Mouse (Mus musculus): ENCODE data around the gene Setd5. TPM values are rescaled to one million over a fixed set of nuclear protein-coding genes. Genes with fewer than 3 reads are reported as not detected.

Gene Setd5
- polyA plus RNA-seq, 2 experiments: 90.2 to 93.8 TPM

- no peak for TF ChIP-seq POLR2A (IDR thresholded peaks at IDR 0.05; ENCODE audit: borderline replicate concordance, extremely low read depth, insufficient read depth, insufficient read length)
- Histone ChIP-seq H3K9ac (ENCODE audit: low read depth, low read length, severe bottlenecking) (no peak overlapping the region), H3K4me1 (ENCODE audit: control insufficient read depth, insufficient read depth, low read length) (no peaks in the 10 kb centered on the region), H3K27ac (replicated peaks; ENCODE audit: low read depth, low read length) (no peak overlapping the region), H3K4me3 (replicated peaks; ENCODE audit: low read length) (no peak overlapping the region), H3K4me2 (replicated peaks; ENCODE audit: low read depth, low read length, severe bottlenecking) (no peak overlapping the region), H3K9me3 (ENCODE audit: control insufficient read depth, low read length) (no peaks in the 10 kb centered on the region), H3K36me3 (ENCODE audit: control insufficient read depth, insufficient read depth, low read length) (peaks cover 80% of the 10 kb centered on the region), H3K27me3 (ENCODE audit: control insufficient read depth, insufficient read depth, low read length) (no peaks in the 10 kb centered on the region)
- DNase-seq (ENCODE audit: low spot score) (no peak), ATAC-seq (ENCODE audit: low FRiP score, low read depth) (no peak)
- WGBS: 97% methylated on average over 8 of the region's 8 CpGs
These were observed 76.9 kb downstream of the Setd5 start for GRCm38 (mm10) chr6:113154071-113154470.

DNA sequence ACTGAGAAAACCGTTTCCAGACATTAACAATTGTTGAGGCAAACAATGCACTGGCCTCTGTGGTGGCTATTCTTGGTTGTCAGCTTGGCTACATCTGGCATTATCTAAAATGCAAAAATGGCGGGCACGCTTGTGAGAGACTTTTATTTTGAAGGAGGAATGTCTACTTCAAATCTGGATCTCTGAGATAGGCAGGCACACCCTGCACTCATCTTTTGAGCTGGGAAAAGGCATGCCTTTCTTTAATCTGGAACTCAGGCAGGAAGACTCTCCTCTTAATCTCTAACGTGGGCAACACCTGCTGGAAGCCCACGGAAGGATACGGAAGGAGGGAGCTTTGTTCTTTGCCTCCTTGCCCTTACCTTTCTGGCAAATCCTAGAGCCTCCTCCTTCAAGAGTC lies 77.7 kb downstream of the Setd5 start:
- H3K4me3 ChIP-seq (replicated peaks; ENCODE audit: low read length): no peak overlapping the region
- ATAC-seq (ENCODE audit: low FRiP score, low read depth): no peak
- H3K9ac ChIP-seq (ENCODE audit: low read depth, low read length, severe bottlenecking): no peak overlapping the region
- peaks cover 72% of the 10 kb centered on the region for H3K36me3 ChIP-seq (ENCODE audit: control insufficient read depth, insufficient read depth, low read length)
- no peak overlapping the region for H3K27ac ChIP-seq (replicated peaks; ENCODE audit: low read depth, low read length)
- H3K4me2 ChIP-seq (replicated peaks; ENCODE audit: low read depth, low read length, severe bottlenecking): no peak overlapping the region
- H3K9me3 ChIP-seq (ENCODE audit: control insufficient read depth, low read length): no peaks in the 10 kb centered on the region
- no peak for TF ChIP-seq POLR2A (IDR thresholded peaks at IDR 0.05; ENCODE audit: borderline replicate concordance, extremely low read depth, insufficient read depth, insufficient read length)
- no peaks in the 10 kb centered on the region for H3K27me3 ChIP-seq (ENCODE audit: control insufficient read depth, insufficient read depth, low read length)
- 86% methylated on average over 6 of the region's 6 CpGs for WGBS
- no peaks in the 10 kb centered on the region for H3K4me1 ChIP-seq (ENCODE audit: control insufficient read depth, insufficient read depth, low read length)
- no peak for DNase-seq (ENCODE audit: low spot score)

GRCm38 (mm10) chr6:113156064-113156463 lies 78.9 kb downstream of the Setd5 start:
- Histone ChIP-seq H3K36me3 (ENCODE audit: control insufficient read depth, insufficient read depth, low read length) (peaks cover 60% of the 10 kb centered on the region), H3K9ac (ENCODE audit: low read depth, low read length, severe bottlenecking) (no peak overlapping the region)

DNA sequence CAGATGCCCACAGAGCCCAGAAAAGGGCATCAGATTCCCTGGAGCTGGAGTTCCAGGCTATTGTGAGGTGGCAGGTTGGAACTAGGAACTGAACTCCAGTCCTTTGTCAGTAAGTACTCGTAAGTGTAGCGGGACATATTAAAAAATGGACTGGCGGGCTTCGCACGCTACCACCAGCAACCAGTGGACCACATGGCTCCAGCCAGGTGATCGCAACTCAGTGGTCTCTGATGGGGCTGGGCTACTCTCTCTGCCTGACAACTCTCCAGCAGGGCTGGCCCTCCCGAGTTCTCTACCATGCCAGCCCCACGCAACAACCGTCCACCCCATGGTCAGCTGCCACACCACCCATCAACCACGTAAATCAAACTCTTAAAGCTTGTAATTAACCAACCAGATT lies 82.9 kb downstream of the Setd5 start:
- H3K9ac ChIP-seq (ENCODE audit: low read depth, low read length, severe bottlenecking): no peak overlapping the region
- no peak overlapping the region for H3K27ac ChIP-seq (replicated peaks; ENCODE audit: low read depth, low read length)
- DNase-seq (ENCODE audit: low spot score) (no peak), ATAC-seq (ENCODE audit: low FRiP score, low read depth) (no peak)
- 92% methylated on average over 10 of the region's 10 CpGs for WGBS
- H3K4me3 ChIP-seq (replicated peaks; ENCODE audit: low read length): no peak overlapping the region
- no peak overlapping the region for H3K4me2 ChIP-seq (replicated peaks; ENCODE audit: low read depth, low read length, severe bottlenecking)
- H3K36me3 ChIP-seq (ENCODE audit: control insufficient read depth, insufficient read depth, low read length): peaks cover 22% of the 10 kb centered on the region
- H3K9me3 ChIP-seq (ENCODE audit: control insufficient read depth, low read length): no peaks in the 10 kb centered on the region
- no peak for TF ChIP-seq POLR2A (IDR thresholded peaks at IDR 0.05; ENCODE audit: borderline replicate concordance, extremely low read depth, insufficient read depth, insufficient read length)
- no peaks in the 10 kb centered on the region for H3K27me3 ChIP-seq (ENCODE audit: control insufficient read depth, insufficient read depth, low read length)
- no peaks in the 10 kb centered on the region for H3K4me1 ChIP-seq (ENCODE audit: control insufficient read depth, insufficient read depth, low read length)

More at GRCm38 (mm10) chr6:113156064-113156463, 78.9 kb downstream of the Setd5 start:
- ATAC-seq (ENCODE audit: low FRiP score, low read depth): no peak
- Histone ChIP-seq H3K9me3 (ENCODE audit: control insufficient read depth, low read length) (no peaks in the 10 kb centered on the region), H3K4me2 (replicated peaks; ENCODE audit: low read depth, low read length, severe bottlenecking) (no peak overlapping the region), H3K4me1 (ENCODE audit: control insufficient read depth, insufficient read depth, low read length) (no peaks in the 10 kb centered on the region), H3K27ac (replicated peaks; ENCODE audit: low read depth, low read length) (no peak overlapping the region), H3K4me3 (replicated peaks; ENCODE audit: low read length) (no peak overlapping the region), H3K27me3 (ENCODE audit: control insufficient read depth, insufficient read depth, low read length) (no peaks in the 10 kb centered on the region)
- WGBS: 91% methylated on average over 4 of the region's 4 CpGs
- DNase-seq (ENCODE audit: low spot score): no peak
- TF ChIP-seq POLR2A (IDR thresholded peaks at IDR 0.05; ENCODE audit: borderline replicate concordance, extremely low read depth, insufficient read depth, insufficient read length): no peak

DNA sequence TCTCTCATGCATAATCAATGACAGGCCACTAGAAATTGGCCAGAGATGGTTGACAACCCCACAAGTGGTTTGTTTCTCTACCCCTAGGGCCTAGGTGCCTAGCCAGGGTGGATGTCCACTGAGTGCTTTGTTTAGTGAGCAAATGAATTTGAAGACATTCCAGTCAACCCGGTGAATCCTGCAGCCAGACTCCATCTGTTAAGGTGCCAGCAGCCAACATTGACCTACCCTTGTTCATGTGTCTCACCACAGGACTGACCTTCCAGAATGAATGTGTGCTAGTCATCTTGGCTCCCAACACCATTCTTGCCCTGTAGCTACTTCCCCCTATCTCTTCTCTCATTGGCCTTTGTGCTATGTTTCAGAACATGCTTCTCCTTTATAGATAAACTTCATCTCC lies 84.8 kb downstream of the Setd5 start:
- 82% methylated on average over 1 of the region's 1 CpGs for WGBS
- DNase-seq (ENCODE audit: low spot score) (no peak), ATAC-seq (ENCODE audit: low FRiP score, low read depth) (no peak)
- Histone ChIP-seq H3K27me3 (ENCODE audit: control insufficient read depth, insufficient read depth, low read length) (no peaks in the 10 kb centered on the region), H3K4me1 (ENCODE audit: control insufficient read depth, insufficient read depth, low read length) (peaks cover 6% of the 10 kb centered on the region; the same call in 1 of the 2 replicates), H3K9me3 (ENCODE audit: control insufficient read depth, low read length) (no peaks in the 10 kb centered on the region), H3K4me3 (replicated peaks; ENCODE audit: low read length) (no peak overlapping the region), H3K9ac (ENCODE audit: low read depth, low read length, severe bottlenecking) (no peak overlapping the region), H3K27ac (replicated peaks; ENCODE audit: low read depth, low read length) (no peak overlapping the region), H3K4me2 (replicated peaks; ENCODE audit: low read depth, low read length, severe bottlenecking) (no peak overlapping the region), H3K36me3 (ENCODE audit: control insufficient read depth, insufficient read depth, low read length) (0 out of 2 replicates have a peak, but pooled peaks cover 8% of the 10 kb centered on the region)
- TF ChIP-seq POLR2A (IDR thresholded peaks at IDR 0.05; ENCODE audit: borderline replicate concordance, extremely low read depth, insufficient read depth, insufficient read length): no peak

DNA sequence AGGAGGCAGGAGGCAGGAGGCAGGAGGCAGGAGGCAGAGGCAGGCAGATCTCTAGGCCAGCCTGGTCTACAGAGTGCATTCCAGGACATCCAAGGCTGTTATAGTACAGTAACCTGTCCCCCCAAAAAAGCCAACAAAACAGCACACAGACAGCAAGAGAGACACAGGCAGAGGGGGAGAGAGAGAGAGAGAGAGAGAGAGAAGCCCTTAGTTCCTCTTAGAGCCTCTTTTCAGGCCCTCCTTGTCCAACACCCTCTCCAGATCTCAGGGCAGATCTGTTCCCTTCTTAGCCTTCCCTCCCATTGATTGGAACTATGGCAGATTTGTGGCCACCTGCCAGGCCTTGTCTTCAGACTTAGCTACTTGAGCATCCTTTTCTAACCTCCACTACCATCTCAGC lies 86.3 kb downstream of the Setd5 start:
- DNase-seq (ENCODE audit: low spot score): no peak
- Histone ChIP-seq H3K36me3 (ENCODE audit: control insufficient read depth, insufficient read depth, low read length) (0 out of 2 replicates have a peak, but pooled peaks cover 3% of the 10 kb centered on the region), H3K27me3 (ENCODE audit: control insufficient read depth, insufficient read depth, low read length) (no peaks in the 10 kb centered on the region), H3K4me2 (replicated peaks; ENCODE audit: low read depth, low read length, severe bottlenecking) (no peak overlapping the region), H3K4me1 (ENCODE audit: control insufficient read depth, insufficient read depth, low read length) (peaks cover 10% of the 10 kb centered on the region), H3K9ac (ENCODE audit: low read depth, low read length, severe bottlenecking) (no peak overlapping the region), H3K9me3 (ENCODE audit: control insufficient read depth, low read length) (no peaks in the 10 kb centered on the region), H3K27ac (replicated peaks; ENCODE audit: low read depth, low read length) (no peak overlapping the region), H3K4me3 (replicated peaks; ENCODE audit: low read length) (no peak overlapping the region)
- no peak for ATAC-seq (ENCODE audit: low FRiP score, low read depth)
- TF ChIP-seq POLR2A (IDR thresholded peaks at IDR 0.05; ENCODE audit: borderline replicate concordance, extremely low read depth, insufficient read depth, insufficient read length): no peak
